Mouse (Mus musculus) lung, postnatal 36 days (tissue): ENCODE results near the gene Il17rc.

ENCODE experiments used
- DNase-seq: peaks from one replicate; pipeline ENCODE4 v3.0.0; 2022; ENCODE audit warnings: mixed read lengths

Il17rc gene

DNA sequence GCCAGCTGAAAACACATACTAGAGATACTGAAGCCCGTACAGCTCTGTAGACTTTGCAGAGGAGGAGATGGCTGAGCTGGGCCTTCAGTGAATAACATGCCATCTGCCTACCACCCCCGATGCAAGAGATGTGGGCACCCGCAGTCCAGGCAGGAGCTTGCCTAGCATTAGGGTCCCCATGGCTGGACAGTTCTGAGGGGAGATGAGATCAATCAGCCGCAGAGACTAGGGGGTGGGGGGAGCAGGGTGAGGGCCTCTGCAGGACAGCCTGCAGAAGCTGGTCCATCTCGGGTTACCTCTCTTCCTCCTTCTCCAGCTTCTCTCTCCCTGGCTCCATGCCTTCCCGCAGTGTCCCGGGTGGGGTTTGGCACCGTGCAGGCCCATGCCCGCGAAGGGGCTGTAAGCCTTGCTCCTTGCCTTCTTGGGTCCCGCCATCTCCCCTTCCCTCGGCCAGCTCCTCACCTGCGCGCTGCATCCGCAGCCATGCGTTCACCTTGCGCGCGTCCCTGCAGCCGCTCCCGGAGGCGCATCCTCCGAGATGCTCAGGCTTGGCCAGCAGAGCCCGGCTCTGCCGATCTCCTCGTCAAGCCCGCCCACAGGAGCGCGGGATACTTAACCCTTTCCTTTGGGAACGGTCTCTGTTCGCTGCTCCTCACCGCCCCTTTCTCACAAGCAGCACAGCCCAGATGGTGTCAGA, 30.3 kb downstream of the Il17rc start, which contains the start of gene Prrt3:
Prrt3 (minus strand) TSS at position 544 of the 697 bp plus-strand sequence.
- no peak for DNase-seq

DNA sequence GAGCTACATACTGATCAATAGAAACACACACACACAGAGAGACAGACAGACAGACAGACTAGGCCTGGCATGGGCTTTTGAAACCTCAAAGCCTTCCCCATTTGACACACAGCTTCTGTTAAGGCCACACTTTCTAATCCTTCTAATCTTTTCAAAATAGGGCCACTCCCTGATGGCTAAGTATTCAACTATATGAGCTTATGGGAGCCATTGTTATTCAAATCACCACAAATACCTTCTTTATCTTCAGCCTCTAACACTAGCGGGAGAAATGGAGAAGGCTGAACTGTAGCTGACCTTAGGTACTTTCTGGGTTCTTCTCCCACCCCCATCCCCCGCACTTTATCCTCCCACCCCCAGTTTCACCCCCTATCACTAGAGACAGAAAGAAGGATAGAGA, 31.6 kb downstream of the Il17rc start:
- DNase-seq, result no peak

- DNase-seq, result no peak
These were observed 34.5 kb downstream of the Il17rc start for GRCm38 (mm10) chr6:113505689-113506088.

- no peak for DNase-seq
These were observed 35.9 kb downstream of the Il17rc start for GRCm38 (mm10) chr6:113507130-113507529.

DNA sequence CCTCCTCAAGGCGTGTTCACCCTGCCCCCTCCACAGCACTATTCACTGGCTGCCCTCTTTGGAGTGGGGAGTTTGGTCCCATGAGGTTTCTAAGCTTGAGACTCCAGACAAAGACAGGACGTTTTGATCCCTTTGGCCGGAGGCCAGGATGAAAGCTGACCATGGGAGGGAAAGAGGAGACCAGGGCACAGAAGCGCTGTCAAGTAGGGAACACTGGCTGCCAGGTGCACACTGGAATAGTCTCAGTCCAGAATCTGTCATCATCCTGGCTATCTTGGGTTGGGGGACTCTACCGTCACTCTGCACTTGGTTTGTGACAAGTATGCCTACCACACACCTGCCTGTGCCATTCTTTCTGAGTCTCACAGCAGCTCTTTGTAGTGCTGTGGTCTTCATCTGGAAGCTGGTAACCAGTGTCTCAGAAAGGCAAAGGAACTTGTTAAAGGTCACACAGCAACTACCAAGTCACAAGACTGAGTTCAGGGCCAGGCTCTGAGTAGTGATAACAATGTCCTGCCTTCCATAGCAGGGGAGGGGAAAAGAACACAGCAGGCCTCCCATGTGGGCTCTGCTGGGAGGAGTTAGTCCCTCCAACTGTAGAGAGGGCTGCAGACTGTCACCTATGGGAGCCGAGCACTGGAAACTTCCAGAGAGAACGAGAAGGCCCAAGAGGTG, 37.2 kb downstream of the Il17rc start:
- no peak for DNase-seq

- no peak for DNase-seq
These were observed 37.7 kb downstream of the Il17rc start for GRCm38 (mm10) chr6:113508947-113509280.

DNA sequence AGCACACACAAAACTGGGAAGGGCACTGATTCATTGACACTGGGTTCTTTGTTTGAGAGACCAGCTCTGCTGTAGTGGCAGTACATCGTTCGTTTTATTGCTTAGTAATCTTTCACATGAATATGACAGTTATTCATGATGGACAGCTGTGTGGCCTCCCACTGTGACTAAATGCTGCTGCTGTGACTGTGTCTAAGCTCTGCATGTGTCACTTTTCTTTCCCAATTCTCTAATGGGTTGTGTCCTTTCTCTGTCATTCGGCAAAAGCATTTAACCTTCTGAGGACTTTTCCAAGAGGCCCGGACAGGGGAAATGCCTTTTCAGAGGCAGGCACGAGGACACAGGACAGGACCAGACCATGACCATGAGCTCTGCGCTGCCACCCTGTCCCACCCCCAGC, 42.7 kb downstream of the Il17rc start:
- DNase-seq, result no peak

DNA sequence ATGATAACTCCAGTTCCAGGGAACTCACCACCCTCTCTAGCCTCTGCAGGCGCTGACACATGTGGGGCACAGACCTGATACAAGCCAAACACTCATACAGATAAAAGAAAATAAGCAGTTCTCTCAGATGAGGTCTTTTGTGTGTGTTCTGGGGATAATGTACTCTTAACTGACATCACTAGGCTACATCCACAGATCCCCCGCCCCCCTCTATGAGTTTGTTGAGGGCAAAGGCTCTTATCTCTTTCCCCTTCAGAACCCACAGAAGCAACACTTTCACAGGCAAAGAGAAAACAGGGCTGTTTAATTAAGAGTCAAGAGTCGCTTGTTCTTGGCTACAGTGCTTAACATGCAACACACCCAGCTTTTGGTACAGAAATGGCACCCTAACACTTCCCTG, 43.4 kb downstream of the Il17rc start:
- no peak for DNase-seq

GRCm38 (mm10) chr6:113517434-113518080, 46.3 kb downstream of the Il17rc start:
- DNase-seq, result no peak

- DNase-seq, result no peak
These were observed 51.1 kb downstream of the Il17rc start for GRCm38 (mm10) chr6:113522310-113522709.

GRCm38 (mm10) chr6:113523420-113523819, 52.2 kb downstream of the Il17rc start:
- peak; percentile 10 for DNase-seq

DNA sequence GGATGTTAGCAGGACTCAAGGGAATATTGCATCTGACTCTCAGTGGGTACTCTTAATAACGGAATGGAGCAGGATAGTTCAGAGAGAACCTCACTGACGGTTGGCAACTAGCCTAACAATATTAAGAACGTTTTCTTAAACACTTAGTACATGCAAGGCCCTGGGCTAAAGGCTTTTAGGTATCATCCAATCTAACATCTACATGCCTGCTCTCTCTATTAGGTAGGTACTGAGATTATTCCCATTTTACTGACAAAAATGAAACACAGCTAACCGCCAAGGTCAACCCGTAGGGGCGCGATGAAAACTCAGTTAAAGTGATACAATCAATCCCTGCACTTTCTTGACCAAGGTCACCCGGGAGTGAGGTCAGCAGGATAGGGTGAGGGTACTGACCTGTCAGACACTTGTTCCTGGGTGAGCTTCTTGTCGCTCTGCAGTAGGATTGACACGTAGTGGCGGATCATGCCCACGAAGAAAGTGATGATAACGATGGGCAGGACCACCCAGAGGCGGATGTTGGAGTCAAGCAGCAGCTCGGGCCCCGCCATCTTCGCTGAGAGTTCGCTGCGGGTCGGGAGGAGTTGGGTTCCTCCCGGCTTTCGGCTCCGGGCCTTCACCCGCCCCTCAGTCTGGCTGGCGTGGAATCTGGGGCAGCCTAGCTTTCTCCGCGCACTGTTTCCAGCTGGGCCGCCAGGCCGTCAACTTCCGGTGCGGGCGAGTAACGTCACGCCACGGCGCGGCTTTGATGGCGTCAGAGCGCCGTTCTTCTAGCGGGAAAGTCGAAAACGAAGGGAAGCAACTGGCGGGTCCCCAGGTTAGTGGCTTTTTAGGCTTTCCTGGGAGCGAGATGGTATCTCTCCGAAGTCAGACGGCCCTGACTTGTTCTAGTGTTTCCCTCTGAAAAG, 60.0 kb downstream of the Il17rc start, which contains the start of the genes Emc3 and Fancd2:
Emc3 (minus strand) TSS at position 721 of the 908 bp plus-strand sequence.
Fancd2 (plus strand) TSS at position 751 of the 908 bp plus-strand sequence.
- peak; percentile 92 for DNase-seq

GRCm38 (mm10) chr6:113531840-113532404, 60.7 kb downstream of the Il17rc start:
- no peak for DNase-seq
